Mouse (Mus musculus): ENCODE measurements around the gene Actr2.

DNA sequence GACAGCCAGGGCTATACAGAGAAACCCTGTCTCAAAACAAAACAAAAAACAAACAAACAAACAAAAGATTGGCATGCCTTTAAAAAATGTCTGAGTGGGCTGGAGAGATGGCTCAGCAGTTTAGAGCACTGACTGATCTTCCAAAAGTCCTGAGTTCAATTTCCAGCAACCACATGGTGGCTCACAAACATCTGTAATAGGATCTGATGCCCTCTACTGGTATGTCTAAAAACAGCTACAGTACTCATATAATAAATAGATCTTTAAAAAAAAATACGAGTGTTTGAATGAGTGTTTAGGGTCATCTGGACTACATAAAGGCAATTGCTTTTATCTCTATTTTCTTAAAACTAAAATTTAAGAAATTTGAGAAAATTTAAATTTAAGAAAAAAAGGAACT is 45.2 kb downstream of the Actr2 start:
- no peak for TF ChIP-seq CTCF (IDR thresholded peaks at IDR 0.05; ENCODE audit: borderline replicate concordance, insufficient read depth, low read length)
- no peak for TF ChIP-seq POLR2A (IDR thresholded peaks at IDR 0.05; ENCODE audit: low read depth, low read length)
